Mouse (Mus musculus): ENCODE measurements around the gene Cdh13.

Cdh13 gene

DNA sequence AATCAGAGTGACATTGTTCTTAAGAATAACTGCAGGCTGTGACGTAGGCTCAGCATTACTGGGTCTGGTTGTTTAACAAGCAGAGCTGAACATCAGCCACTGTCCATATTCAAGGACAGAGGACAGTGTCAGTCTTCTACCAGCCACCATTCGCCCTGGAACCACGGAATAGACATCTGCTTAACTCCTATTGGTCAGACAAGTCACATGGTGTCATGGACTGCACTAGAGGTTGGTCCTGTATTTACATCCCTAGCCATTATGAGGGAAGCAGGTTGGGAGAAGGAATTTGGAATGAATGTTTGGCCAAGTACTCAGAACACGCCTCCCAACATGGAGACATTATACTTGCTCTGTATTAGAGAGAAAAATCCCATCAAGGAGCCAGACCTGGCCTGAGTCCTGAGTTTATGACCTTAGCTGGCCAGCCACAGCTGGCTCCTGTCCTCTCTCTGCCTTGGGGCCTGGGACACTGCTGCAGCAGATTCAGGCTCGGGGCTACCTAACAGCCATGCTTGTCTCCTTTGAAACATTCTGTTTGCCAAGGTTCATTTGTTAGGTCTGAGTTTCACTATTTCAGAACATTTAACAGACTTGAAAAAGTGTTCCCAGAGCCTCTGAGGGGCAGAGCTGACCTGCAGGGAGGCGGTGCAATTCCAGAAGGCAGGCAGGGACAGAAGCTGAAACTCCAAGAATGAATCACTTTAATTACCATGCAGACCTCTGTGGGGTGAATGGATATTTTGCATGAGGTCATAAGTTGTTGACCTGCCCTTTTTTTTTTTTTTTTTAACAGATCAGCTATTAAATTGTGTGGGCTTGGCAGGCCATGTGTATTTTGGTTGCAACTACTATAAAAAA is 282.6 kb downstream of the Cdh13 start:
- no peak for DNase-seq (ENCODE audit: low spot score in 2 of 2)

DNA sequence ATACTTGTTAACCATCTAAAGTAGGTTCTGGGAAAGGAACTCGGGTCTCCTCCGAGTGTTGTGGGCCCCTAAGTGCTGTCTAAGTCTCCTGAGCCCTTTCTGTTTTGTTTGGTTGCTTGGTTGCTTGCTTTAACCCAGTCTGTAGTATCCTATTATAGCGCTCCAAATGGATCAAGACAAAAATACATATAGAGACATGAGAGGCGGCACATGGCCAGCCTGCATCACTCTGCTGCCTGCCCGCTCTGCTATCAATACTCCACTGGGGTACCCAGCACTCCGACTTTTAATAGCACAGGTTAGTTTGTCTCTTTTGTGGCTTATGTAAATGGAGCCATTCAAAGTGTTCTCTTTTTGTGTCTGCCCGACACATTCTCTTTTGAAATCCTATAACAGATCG is 285.8 kb downstream of the Cdh13 start:
- DNase-seq (ENCODE audit: low spot score in 2 of 2), result peak in 1 of 2 experiments; percentile 14

DNA sequence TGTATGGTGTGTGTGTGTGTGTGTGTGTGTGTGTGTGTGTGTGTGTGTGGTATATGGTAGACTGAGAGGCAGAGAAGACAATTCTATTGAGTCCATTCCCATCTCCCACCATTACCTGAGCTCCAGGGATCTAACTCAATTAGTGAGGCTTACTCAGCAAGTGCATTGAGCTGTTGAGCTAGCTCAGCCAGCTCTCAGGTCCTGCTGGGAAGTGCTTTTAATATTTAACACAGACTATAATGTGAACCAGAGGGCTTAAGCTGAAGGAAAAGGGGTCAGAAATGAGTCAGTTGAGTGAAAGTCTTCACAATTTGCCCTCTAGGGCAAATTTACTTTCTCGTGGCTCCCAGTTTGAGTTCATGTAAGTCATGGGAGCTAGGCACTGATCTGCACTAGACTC is 297.7 kb downstream of the Cdh13 start:
- DNase-seq (ENCODE audit: low spot score in 2 of 2), result no peak

DNA sequence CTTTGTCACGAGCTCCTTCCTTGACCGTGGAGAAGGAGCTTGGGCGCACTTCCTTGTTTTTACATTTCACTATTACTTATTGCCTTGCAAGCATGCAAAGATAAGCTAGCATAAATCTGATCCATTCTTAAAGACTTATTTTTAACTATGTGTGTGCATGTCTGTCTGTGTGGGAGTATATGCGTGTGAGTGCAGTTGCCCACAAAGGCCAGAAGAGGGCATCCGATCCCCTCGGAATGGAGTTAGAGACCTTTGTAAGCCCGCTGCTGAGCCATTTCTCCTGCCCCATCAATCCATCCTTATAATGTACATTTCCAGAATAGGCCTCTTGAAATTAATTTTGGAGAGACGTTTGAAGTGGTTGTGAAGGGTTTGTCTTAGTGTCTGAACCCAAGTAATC is 298.7 kb downstream of the Cdh13 start:
- DNase-seq (ENCODE audit: low spot score in 2 of 2), result no peak

DNA sequence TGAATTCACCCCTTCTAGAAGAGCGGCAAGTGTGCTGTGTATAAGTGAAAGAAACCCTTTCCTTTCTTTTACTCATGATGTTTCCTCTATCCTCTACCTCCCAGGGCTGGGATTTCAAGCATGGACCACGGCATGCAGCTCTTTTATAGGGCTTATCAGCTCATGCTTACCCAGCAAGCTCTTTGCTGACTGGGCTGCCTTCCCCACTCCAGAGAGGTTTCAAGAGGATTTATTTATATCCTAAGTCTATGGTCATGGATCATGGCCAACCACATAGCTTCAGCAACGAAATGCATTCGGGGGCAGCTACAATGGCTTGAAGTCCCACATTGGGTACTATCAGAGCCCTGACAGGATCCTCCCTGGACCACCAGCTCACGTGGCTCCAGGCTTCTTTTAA is 304.4 kb downstream of the Cdh13 start:
- DNase-seq (ENCODE audit: low spot score in 2 of 2), result no peak

DNA sequence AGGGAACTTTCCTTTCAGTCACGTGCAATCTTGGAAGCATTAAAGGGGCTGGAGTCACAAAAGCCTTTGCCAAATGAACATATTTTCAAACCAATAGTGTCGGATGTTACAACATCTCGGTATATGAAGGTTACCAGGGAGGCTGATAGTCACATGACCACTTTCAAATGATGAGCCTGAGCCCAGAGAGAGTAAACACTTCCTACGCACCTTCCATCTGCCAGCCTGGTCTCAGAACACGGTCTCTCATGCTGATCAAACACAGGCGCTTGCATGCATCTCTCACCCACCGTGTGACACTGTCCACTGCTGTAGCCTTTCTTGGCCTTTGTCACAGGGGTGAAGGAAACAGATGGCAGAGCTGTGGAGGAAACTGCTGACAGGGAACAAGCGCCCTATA is 313.3 kb downstream of the Cdh13 start:
- DNase-seq (ENCODE audit: low spot score in 2 of 2), result peak in 1 of 2 experiments; percentile 22

DNA sequence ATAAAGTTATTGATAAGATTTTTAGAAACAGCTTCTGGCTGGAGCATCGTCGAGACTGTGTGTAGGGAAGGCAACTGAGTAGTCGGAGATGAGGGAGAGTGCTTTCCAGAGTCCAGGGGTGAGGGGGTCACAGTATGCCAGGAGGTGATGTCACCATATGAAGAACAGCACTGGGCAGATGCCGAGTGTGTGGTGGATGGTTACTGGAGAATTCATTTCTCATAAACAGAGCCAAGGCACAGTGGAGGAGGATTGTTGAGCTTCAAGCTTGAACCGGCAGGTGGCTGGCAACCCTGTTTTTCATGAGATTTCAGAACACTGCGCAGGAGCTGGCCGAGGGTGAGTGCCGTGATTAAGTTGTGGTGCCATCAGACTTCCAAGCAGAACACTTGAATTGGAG is 317.8 kb downstream of the Cdh13 start:
- DNase-seq (ENCODE audit: low spot score in 2 of 2), result no peak

DNA sequence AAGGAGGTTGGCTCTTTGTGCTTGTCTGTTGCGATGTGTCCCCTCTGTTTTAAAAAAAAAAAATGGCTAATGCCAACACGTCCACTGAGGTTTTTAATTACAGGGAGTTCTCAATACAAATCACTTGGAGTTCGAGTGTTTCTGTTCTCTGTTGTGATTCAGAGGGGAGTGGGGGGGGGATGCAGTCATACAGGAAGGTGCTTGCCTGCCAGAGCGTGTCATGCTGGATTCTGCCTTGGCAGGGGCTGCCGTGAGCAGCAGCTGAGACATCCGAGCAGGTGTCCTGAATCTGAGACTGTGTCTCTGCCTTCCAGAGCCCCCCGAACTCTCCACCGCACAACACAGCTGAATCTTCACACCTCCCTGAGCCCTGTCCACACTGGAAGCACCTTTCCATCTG is 318.5 kb downstream of the Cdh13 start:
- no peak for DNase-seq (ENCODE audit: low spot score in 2 of 2)

DNA sequence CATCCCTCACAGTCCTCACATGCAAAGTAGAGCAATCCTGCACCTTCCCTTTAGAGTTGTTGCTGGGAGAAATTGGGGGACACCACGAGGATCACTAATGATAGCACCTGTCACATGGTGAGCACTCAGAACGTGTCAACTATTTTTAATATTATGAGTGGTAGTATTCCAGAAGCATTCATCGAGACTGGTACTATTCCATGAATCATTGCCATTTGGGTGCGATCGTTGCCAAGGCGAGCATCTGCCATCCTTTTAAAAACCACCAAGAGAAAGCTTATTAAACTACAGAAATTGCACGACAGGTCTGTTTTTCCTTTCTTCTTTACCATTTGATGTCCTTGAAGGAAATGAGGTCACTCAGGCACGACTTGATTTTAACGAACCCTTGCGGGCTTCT is 328.0 kb downstream of the Cdh13 start:
- peak; percentile 26 to 79 for DNase-seq (ENCODE audit: low spot score in 2 of 2)

DNA sequence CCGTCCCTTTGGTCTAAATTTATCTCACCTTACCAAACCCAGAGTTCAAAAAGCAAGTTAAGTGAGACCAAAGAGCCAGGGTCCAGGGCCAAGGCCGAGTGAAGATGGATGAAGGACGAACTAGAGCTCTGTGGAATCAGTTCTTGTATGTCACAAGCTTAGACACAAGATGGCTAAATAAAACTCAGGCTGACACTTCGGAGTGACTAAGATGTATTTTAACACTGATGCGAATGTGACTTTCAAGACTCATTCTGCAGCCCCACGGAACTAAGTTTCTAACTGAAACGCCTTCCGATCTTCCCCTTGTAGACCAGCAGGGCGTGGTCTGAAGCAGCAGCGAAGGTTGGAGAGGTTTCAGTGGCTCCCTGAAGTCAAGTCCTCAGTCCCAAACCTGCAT is 334.7 kb downstream of the Cdh13 start:
- DNase-seq (ENCODE audit: low spot score in 2 of 2), result no peak

DNA sequence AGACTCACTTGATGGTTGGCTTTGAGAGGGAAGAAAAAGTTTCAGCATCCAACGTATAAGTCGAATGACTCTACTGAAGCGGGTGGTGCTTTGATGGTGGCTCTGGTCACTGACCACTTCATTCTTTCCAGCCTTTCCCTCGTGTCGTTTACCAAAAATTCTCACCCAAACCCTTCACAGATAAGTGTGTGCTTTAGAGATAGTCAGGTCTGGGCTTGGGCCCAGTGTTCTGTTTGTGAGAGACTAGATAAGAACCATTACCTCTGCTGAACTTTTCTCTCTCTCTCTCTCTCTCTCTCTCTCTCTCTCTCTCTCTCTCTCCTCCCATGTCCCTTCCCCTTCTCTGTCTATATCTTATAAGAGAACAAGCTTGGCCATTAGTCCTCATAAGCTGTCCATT is 342.9 kb downstream of the Cdh13 start:
- DNase-seq (ENCODE audit: low spot score in 2 of 2), result no peak

DNA sequence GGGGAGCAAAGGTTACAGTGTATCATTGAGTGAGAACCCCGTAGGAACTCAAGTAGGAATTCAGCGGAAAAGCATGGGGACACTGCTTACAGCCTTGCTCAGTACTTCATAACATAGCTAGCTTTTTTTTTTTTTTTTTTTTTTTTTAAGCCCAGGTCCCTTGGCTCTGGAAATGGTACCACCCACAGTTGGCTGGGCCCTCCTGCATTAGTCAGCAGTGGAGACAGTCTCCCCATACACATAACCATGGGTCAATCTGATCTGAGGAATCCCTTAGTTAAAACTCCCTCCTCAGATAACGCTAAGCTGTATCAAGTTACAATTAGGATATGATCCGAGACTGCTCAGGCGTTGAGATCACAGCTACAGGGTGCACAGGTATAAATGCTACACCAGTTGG is 344.2 kb downstream of the Cdh13 start:
- DNase-seq (ENCODE audit: low spot score in 2 of 2), result no peak

DNA sequence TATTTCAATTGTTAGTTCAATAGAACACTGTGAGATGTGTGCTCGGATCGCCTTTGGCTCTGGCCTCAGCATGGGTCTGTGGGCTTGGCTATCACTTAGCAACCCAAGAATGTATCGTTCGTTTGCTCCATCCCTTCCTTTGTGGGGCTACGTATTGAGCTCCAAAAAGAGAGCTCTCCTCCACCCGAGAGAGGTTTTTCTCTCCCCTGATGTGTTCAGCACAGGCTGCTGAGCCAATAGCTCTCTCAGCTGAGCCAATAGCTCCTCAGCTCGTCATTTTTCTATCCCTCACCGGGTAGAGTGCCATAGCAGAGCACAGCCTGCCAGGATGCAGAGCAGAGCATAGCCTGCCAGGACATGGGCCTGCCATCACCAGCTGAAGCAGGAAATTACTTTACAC is 345.2 kb downstream of the Cdh13 start:
- DNase-seq (ENCODE audit: low spot score in 2 of 2), result no peak

DNA sequence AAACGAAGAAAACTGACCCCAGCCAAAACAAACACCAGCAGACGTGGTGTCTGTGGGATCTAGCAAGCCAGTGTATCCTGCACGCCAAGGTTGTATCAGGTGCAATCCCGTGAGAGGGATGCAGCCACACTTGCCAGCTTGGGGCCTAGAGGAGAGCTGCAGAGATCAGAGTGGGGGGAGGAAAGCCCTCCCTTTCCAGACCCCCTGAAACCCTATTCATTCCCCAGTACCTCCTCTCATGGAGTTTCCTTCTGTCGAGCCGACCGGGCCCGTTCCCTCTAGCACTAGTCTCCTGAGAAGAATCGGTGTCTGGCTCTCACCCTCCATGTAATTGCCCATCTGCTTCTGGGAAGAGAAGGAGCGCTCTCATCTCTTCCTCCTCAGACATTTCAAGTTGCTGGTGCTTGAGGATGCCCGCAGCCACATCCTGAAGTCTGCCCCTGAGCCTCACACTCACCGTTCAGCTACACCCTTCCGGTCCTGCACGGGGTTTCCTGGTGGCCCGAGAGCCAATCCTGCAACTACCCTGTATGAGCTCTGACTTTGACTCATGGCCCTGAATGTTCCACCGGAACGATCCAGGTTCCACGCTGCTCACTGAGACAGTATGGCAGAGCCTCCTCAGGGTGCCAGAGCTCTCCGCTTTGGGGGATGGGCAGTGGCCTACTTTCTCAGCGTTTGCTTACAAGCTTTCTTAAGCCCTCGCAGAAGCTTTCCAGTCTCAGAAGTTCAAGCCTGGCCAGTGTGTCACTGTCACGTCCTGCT is 351.9 kb downstream of the Cdh13 start:
- DNase-seq (ENCODE audit: low spot score in 2 of 2), result no peak

DNA sequence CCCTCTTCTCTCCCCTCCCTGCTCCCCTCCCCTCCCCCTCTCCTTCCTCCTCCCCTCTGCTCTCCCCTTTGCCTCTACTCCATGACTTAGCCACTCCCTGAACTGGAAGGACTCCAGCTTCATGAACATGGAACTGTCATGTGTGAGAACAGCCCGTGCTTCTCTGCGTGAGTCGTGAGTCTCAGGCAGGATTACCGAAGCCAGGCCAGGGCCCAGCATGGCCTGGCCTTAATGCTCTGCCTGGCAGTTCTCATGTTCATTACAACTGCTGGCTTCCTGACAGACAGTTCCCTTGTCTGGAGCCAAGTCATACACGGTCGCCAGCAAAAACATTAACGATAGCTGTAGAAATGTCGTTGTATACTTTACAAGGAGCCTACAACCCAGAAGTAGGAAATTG is 356.1 kb downstream of the Cdh13 start:
- no peak for DNase-seq (ENCODE audit: low spot score in 2 of 2)

DNA sequence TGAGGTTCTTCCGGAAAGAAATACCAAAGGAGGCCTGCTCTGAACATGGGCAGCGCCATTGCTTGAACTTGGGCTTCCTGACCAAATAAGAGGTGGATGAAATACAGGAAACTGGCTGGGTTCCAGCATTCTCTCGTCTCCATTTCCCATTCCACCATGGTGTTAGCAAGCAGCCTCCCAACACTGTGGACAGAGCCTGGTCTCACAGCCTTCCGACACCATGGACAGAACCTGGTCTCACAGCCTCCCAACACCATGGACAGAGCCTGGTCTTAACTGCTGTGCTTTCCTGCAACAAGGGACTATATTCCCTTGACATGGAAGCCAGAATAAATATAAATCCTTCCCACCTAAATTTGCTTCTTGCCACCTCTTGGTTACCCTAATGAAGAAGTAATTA is 358.3 kb downstream of the Cdh13 start:
- DNase-seq (ENCODE audit: low spot score in 2 of 2), result no peak

DNA sequence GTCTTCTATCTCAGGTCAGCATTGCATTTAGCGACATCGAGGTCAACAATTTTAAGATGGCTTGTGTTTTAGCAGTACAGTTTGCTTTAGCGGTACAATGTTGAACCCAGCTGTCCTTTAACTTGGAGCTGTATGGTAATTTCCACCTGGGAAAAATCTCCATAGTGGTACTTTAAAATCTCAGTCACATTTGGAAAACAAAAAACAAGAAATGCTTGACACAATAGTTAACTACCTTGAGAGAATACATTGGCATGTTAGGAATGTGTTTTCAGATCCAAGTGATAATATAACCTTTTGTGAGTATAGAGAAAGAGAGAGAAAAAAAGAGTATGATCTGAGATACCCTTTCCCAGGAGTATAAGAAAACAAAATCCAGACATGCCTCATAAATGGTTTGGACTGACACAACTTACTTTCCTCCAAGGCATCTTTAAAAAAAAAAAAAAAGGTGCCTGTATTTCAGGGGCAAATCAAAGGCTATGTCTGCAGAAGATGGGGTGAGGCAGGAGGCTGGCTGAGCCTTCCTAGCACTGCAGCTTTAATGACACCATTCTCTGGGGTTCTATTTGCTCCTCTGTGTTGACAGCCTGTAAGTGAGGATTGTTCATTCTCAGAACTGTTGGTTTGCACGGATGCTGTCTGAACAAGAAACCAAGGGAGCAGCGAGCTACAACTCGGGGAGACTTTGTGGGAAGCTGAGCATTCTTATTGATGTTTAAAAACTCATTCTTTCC is 365.4 kb downstream of the Cdh13 start:
- no peak for DNase-seq (ENCODE audit: low spot score in 2 of 2)

DNA sequence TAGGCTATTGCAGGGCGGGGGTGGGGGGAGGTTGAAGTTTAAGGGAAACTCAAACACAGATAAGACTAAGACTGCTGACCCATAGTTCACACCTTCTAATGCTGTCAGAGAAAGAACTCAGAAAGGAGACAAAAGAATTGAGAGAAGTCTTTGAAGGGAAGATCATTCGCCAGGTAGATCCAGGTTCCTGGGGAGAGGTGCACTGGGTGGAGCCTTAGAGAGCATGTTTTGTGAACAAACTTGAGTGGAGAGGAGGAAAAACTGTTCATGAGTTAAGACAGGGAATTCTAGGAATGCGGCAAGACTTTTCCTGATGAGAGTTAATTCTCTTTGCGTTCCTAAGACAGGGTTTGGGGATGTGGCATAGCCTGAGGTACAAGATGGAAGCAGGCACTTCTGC is 366.4 kb downstream of the Cdh13 start:
- no peak for DNase-seq (ENCODE audit: low spot score in 2 of 2)

DNA sequence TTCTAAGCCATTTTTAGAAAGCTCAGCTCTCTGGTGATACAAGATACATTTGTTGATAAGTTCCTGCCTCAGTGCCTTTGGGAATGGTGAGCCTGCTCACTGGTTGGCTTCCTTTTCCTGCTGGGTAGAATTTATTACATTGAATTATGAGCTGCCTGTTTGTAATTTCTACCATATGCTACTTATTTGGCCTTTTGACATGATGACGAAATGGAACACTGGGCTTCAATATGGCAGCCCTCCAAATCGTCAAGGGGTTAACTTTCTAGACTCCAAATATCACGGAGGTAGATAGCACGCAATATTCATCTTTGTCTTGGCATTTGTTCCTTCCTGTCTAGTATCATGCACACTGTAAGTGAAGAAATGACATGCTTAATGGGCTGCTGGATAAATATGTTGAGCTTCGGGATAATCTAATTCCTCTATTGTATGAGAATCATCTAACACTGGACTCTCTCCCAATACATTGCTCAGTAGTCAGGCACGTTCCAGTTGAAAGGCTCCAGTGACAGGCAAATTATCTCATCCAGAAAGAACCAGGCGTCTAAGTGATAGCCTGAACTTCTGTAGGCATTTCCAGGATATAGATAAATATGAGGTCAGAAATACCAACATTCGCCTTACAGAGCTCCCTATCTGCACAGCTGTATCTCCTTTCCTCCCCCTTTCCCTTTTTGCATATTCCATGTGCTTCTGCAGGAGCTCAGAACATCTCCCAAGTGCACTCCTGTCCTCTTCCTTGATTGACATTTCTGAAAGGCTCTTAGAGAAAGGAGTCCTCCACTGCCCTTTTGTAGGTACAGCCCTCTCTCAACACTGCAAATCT is 378.7 kb downstream of the Cdh13 start:
- DNase-seq (ENCODE audit: low spot score in 2 of 2), result no peak

DNA sequence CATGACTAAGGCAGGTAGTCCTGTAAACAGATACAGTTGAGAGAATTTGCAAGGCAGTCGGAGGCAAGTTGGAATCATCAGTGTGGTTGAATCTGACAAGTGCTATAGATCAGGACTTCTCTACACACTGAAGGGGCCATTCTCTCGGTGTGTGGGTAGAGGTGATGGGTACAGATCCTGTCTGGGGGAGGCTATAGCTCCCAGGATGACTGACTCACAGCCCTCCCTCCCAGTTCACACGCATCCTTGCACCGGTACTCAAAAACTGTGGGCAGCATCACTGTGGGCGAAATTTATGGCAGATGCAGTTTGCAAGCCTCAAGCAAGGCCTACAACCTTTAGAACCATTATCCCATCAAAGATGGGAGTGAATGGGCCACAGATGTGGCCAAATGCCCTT is 381.5 kb downstream of the Cdh13 start:
- DNase-seq (ENCODE audit: low spot score in 2 of 2), result peak; percentile 23 to 27

DNA sequence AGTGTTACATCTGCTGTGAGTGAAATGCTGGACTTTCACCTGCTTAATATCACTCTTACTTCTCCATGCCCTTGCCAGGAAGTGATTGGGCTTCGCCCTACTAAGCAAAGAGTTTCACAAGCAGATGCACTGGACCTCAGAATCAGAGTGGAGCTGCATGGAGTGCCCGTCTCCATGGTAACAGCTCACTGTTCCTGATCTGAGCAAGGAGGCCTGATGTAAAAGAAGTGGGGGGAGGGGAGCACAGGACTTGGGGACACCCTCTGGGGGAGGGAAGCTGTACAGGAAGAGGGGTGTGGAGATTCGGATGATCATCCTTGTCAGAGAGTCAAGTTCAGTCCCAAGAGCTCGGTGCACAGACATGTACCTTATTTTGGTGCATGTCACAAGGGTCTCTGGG is 384.2 kb downstream of the Cdh13 start:
- DNase-seq (ENCODE audit: low spot score in 2 of 2), result no peak

DNA sequence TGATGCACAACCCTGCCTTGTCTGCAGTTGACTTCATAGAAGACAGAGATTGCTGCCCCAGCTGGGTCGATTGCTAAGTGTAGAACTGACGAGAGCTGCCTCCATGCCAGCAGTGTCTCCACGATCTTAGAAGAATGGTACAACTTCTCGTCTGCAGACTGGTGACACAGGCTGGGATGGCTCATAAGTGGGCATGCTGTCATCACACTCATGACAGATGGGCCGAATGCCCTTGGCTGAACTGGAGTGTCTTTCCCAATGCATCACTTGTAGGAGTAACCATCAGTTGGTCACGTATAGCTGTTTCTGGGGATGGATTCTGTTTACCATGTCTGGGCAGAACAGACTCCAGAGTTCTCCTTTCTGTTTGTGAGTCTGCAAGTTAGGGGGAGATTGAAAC is 392.7 kb downstream of the Cdh13 start:
- no peak for DNase-seq (ENCODE audit: low spot score in 2 of 2)

Measured in left cerebral cortex, adult 9 months (tissue).